Mouse (Mus musculus): Measurements from ENCODE around the gene Nfkbib.

Nfkbib gene

DNA sequence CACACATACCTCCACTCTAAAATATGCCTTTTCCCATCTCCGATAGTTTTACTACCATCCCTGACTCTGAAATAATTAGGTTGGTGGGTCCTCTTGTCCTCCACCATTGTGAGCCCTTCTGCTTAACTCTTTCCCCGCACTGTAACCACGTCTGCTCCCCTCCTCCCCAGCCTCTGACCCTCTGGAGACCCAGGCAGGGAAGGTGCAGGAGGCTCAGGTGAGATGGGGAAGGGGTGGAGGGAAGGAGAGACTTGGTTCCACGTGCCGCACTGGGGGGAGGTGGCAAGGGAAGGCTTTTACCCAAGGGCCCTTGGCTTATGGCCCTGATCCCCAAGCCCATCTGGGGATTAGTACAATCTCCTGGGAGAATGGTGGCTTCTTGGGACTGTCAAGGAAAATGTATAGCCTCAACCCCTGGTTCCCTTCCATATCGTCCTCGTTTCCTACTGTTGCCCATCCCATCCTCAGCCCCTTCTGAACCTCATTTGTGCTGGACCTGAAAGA is at the start of gene Nfkbib:
Gene Nfkbib, minus strand, starts transcription at position 51 of the 504 bp plus-strand sequence.
- DNase-seq (ENCODE audit: low spot score) = no peak

- no peak for DNase-seq (ENCODE audit: low spot score)
These were observed 49.6 kb upstream of the Nfkbib start for GRCm38 (mm10) chr7:28816920-28817319.

- no peak for DNase-seq (ENCODE audit: low spot score)
These were observed 48.9 kb upstream of the Nfkbib start for GRCm38 (mm10) chr7:28816201-28816600.

GRCm38 (mm10) chr7:28815230-28815629 is 47.9 kb upstream of the Nfkbib start:
- DNase-seq (ENCODE audit: low spot score) = no peak

DNA sequence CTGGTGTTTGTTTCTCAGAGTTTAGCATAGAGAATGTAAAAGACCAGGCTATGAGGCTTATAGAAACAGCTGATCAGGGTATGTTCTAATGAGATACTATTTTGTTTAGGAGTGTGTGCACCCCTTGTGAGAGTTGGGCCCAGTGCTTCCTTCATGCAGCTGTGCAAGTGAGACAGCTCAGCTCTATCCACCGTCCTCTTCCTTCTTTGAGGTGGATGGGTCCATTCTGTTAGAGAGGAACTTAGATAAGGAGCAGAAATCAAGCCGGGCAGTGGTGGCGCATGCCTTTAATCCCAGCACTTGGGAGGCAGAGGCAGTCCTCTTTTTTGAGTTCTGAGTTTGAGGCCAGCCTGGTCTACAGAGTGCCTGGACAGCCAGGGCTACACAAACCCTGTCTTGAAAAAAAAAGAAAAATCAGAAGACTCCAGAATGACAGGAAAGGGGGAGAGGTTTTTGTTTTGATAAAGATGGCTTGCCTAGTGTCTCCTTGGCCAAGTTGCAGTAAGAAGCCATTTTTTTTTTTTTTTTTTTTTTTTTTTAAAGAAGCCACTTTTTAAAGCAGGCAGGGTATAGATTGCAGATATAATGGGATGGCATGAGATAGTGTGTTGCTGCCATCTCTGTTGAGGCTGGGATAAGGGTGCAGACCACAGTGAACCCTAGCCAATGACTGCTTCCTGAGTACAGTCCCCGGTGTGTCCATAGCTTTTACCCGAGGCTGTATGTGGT is 47.2 kb upstream of the Nfkbib start:
- no peak for DNase-seq (ENCODE audit: low spot score)

DNA sequence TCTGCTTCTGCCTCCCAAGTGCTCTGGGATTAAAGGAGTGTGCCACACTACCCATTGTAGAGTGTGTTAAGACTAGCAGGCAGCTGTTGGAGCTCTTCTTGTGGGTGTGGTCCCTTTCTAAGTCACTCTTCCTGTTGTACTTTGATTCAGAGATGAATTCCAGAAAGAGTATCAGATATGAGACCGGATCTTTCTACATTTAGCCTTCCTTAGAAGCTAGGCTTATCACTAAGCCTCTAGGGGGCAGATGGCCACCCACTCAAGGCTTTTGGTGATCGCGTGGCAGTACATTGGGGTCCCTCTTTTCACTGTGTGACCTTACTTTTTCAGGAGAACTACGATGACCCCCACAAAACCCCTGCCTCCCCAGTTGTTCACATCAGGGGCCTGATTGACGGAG is 45.6 kb upstream of the Nfkbib start:
- DNase-seq (ENCODE audit: low spot score) = no peak

DNA sequence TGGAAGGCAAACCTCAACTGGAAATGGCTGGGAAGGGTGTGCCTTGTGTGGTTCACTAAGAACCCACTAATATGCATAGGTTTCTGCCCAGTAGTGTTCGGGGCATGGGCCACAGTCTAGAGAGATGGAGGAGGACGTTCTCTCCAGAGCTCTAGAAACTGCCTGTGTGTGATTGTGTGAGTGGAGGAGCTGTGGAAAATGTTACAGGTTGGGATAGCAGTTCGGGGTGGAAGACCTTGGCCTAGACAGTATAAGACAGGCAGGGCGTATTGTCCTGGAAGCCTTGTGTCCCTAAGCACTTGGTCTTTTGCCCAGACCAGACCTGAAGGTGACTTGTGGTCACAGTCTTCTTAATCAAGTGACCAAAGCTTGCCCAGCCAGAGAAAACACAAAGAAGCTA is 45.1 kb upstream of the Nfkbib start:
- DNase-seq (ENCODE audit: low spot score) = no peak

GRCm38 (mm10) chr7:28811640-28812275 is 44.4 kb upstream of the Nfkbib start:
- no peak for DNase-seq (ENCODE audit: low spot score)

GRCm38 (mm10) chr7:28811228-28811627 is 43.9 kb upstream of the Nfkbib start:
- DNase-seq (ENCODE audit: low spot score) = peak; percentile 94

DNA sequence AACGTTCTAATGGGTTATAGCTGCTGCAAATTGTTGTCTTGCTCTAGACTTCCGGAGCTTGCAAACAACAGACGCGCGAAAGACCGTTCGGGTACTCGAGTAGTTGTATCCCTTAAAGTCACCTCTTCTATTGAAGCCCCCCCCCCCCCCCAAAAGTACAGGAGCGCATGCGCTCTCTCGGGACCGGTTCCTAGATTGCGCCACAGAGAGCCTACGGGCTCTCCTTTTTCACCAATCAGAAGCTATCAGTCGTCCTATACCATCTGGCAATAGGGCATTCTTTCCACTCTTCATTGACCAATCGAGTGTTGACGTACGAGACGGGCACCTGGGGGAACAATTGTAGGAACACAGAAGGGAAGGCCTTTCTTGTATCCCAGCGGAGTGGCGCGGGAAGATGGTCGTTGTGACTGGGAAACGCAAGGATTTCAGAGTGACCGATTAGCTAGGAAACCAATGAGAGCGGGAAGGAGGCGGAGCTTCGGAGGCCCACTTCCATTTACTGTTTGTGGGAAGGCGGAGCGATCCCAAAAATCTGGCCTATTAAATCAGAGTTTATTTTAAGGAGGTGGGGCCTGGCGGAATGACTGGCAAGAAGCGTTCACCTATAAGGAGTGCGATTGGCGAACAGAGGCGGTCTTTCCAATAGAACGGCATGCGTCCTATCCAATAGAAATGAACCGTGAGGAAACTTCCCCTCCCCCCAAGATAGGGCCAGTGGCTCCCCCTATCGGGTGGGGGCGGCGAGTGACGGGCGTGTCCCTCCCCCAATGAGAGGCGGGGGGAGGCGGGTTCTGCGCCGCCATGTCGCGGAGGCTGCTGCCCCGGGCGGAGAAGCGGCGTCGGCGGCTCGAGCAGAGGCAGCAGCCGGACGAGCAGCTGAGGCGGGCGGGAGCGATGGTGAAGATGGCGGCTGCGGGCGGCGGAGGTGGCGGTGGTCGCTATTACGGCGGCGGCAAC is 43.1 kb upstream of the Nfkbib start:
- peak; percentile 99 for DNase-seq (ENCODE audit: low spot score)

- DNase-seq (ENCODE audit: low spot score) = peak; percentile 86
These were observed 42.2 kb upstream of the Nfkbib start for GRCm38 (mm10) chr7:28809401-28810089.

GRCm38 (mm10) chr7:28808957-28809393 is 41.7 kb upstream of the Nfkbib start:
- peak; percentile 94 for DNase-seq (ENCODE audit: low spot score)

- DNase-seq (ENCODE audit: low spot score) = no peak
These were observed 41.1 kb upstream of the Nfkbib start, which contains the start of gene Hnrnpl for GRCm38 (mm10) chr7:28808221-28808941. TSS of gene Hnrnpl (plus strand) at chr7:28808541.

- no peak for DNase-seq (ENCODE audit: low spot score)
These were observed 40.4 kb upstream of the Nfkbib start for GRCm38 (mm10) chr7:28807641-28808220.

DNA sequence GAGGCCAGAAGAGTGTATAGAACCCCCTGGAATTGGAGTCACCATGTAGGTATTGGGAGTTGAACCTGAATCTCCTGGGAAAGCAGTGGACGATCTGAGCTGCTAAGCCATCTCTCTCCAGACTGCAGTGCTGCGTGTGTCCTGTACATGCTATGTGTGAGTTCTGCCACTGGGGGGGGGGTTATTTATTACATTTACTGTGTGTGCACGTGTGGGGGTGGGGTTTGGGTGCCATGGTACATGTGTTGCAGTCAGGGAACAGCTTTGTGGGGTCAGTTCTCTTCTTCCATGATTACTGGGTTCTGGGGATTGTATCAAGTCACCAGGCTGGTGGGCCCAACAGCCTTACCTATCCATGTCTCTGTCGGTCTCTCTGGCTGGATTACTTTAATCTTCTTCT is 39.6 kb upstream of the Nfkbib start:
- DNase-seq (ENCODE audit: low spot score) = no peak

DNA sequence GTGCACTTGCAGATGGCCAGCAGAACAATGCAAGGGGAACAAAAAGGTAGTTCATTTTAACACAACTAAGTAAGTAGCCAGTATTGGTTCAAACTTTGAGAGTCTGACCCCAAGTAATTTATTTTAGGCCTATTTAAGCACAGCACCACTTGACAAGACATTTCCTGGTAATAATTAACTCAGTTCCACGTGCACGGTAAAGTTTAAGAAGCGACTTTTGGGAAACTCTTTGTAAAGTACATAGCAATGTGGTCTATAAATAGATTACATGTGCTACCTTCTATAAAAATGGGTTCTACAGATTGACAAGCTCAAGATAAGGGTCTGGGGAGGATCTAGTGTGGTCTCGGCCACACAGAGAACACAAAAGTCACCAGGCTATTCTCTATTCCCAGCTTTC is 36.4 kb upstream of the Nfkbib start:
- peak; percentile 71 for DNase-seq (ENCODE audit: low spot score)

DNA sequence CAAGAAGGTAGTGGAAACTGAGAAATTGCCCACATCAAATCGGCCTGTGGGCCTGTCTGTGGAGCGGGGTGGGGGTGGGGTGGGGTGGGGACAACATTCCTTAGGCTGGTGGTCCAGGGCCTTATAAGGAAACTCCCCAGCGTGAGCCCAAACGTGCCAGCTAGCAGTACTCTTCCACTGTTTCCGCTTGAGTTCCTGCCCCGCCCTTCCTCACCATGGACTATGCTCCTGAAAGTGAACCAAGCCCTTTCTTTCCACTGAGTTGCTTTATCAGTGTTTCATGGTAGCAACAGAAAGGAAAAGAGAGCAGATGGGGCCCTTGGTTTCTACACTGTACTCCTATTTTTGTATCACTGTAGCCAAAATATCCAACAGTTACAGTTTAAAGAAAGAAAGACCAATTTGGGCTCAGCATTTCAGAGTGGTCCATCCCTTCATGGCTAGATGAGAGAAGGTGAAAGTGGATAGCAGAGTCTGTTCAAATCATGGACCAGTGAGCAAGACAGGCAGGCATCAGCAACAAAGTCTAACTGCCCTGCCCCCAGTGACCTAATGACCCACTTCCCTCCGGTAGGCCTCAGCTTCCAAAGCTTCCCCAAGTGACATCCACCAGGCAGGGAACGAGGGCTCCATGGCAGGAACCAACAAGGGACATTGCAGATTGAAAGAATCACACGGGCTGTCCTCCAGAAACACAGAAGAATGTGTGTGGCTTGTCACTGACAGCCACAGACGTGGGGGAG is 35.7 kb upstream of the Nfkbib start:
- peak; percentile 83 for DNase-seq (ENCODE audit: low spot score)

- DNase-seq (ENCODE audit: low spot score) = peak; percentile 79
These were observed 34.8 kb upstream of the Nfkbib start for GRCm38 (mm10) chr7:28801901-28802670.

DNA sequence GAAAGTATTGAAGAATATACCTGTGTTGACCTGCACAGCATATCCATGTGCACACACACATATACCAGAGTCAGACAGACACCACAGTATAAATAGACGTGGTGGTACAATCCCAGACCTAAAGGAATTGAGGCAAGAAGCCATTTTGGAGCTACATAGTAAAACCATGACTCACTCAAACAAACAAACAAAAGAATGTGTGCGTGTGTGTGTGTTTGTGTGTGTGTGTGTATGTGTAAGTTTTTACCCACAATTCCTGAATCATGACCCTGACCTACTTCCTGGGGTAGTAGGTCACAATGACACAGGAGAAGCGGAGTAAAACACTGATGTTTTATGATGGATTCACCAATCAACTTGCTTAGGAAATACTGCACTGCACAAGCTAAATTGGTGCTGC is 34.1 kb upstream of the Nfkbib start:
- no peak for DNase-seq (ENCODE audit: low spot score)

Measured in yolk sac, embryonic 10.5 days (tissue).